Mouse (Mus musculus) E14TG2a.4 (cell line): ENCODE data around the gene Nudt22.

Experiments
- CTCF ChIP-seq: conservative IDR thresholded peaks from 2 replicates; pipeline ENCODE4 v1.5.1; 2014; ENCODE audit warnings: low read length
- NANOG ChIP-seq: IDR thresholded peaks from 2 replicates; pipeline ENCODE4 v1.6.1; 2014; ENCODE audit warnings: borderline replicate concordance, low read length, mixed read lengths

DNA sequence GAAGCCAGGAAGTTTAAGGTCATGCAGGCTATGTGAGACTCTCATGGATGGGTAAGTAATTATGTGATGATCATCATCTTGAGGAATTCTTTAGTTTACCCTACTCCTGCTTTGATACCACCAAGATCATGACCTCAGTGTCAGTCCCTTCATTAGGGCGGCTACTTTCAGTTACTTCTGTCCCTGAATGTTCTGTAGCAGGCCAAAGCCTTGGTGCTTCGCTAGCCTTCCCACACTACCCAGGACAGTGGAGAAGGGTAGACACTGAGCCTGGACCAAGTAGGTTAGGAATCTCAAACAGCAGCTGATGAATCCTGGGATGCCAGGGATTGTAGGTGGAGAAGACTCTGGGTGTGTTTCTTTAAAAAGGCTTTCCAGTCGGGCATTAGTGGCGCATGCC is 14.5 kb downstream of the Nudt22 start:
- TF ChIP-seq CTCF, result no peak
- no peak for TF ChIP-seq NANOG
